Mouse (Mus musculus) v-Abl transformed pro-B cells (cell line): ENCODE measurements at regions not wholly inside any gene's neighbourhood (a gene's known extent, or its start where the extent isn't known, plus 50 kb on each side); places are given as distances from the start of the nearest gene placed in this dataset.
"Not testable (repeated sequence)": the region's sequence is repeated elsewhere in the genome, so short reads cannot be mapped to it uniquely, and the experiment has no call there.

Experiments used
- in situ Hi-C, 2 experiments: fragments of 400-800 bp; cut with MboI; formaldehyde crosslinking; loops; one replicate each; pipeline ENCODE4 v1.15.1; 2025; ENCODE audit not compliant: unreplicated experiment in 2 of 2

DNA sequence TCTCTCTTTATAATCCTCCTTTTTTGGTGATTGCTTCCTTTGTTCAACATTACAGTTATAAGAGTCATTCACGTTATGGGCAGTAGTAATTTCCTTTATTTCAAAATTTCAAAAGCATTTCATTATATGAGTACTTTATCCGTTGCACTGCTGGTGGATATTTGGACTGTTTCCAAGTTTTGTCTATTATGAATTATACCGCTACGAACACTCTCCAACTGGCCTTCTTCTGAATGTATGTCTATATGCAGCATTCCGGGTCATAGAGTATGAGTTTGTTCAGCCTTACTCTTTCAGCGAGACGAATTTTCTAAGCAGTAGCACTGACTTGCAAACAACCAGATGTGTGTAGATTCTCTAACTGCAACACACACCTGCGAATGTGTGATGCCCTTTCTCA is 57.8 kb downstream of the Dusp6 start:
- in situ Hi-C loops: no loop called here

GRCm38 (mm10) chr10:99323358-99323757 is 60.3 kb downstream of the Dusp6 start:
- in situ Hi-C loops: no loop called here

- in situ Hi-C loops: no loop called here
These were observed 64.5 kb downstream of the Dusp6 start for GRCm38 (mm10) chr10:99327501-99327900.

- in situ Hi-C loops: no loop called here
These were observed 65.5 kb downstream of the Dusp6 start for GRCm38 (mm10) chr10:99328568-99328967.

DNA sequence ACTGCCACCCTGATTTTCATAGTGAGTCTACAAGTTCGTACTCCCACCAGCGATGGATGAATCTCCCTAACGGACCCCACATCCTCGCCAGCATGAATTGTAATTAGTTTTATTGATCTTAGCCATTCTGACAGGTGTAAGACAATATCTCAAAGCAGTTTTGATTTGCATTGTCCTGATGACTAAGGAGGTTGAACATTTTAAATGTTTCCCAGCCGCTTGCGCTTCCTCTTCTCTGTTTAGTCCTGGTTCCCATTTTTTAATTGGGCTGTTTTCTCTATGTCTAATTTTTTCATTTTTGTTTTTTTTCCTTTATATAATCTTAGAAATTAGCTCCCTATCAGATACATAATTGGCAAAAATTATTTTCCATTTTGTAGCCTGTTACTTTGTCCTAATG is 66.4 kb downstream of the Dusp6 start:
- in situ Hi-C loops: no loop called here

GRCm38 (mm10) chr10:99330519-99330918 is 67.5 kb downstream of the Dusp6 start:
- in situ Hi-C loops: no loop called here

GRCm38 (mm10) chr10:99331876-99332275 is 68.8 kb downstream of the Dusp6 start:
- in situ Hi-C loops: no loop called here

GRCm38 (mm10) chr10:99333831-99334230 is 70.8 kb downstream of the Dusp6 start:
- in situ Hi-C loops: no loop called here

- in situ Hi-C loops: no loop called here
These were observed 73.1 kb downstream of the Dusp6 start for GRCm38 (mm10) chr10:99336091-99336490.

GRCm38 (mm10) chr10:99338790-99339189 is 75.8 kb downstream of the Dusp6 start:
- in situ Hi-C loops: not testable (repeated sequence)

DNA sequence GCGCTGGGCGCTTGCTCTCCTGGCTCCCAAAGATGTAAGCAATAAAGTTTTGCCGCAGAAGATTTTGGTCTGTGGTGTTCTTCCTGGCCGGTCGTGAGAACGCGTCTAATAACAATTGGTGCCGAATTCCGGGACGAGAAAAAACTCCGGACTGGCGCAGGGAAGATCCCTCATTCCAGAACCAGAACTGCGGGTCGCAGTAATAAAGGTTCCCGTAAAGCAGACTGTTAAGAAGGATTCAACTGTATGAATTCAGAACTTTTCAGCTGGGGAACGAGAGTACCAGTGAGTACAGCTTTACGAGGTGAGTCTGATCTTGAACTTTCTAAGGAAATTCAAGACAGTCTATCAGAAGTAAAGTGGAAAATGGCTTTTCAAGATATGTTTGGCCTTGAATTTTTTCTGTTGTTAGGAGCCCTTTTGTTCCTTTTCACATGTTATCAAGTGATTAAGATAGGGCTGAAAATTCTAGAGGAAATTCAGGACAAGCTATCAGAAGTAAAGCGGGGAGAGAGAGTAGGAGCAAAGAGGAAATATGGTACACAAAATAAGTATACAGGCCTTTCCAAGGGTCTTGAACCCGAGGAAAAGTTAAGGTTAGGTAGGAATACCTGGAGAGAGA is 76.4 kb downstream of the Dusp6 start:
- in situ Hi-C loops: not testable (repeated sequence)

DNA sequence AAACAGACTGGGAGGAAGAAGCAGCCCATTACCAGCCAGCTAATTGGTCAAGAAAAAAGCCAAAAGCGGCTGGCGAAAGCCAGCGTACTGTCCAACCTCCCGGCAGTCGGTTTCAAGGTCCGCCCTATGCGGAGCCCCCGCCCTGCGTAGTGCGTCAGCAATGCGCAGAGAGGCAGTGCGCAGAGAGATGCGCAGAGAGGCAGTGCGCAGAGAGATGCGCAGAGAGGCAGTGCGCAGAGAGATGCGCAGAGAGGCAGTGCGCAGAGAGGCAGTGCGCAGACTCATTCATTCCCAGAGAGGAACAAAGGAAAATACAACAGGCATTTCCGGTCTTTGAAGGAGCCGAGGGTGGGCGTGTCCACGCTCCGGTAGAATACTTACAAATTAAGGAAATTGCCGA is 77.0 kb downstream of the Dusp6 start:
- in situ Hi-C loops: not testable (repeated sequence)

- in situ Hi-C loops: no loop called here
These were observed 86.2 kb downstream of the Dusp6 start for GRCm38 (mm10) chr10:99349125-99349716.

- in situ Hi-C loops: no loop called here
These were observed 90.7 kb downstream of the Dusp6 start for GRCm38 (mm10) chr10:99353541-99354292.

DNA sequence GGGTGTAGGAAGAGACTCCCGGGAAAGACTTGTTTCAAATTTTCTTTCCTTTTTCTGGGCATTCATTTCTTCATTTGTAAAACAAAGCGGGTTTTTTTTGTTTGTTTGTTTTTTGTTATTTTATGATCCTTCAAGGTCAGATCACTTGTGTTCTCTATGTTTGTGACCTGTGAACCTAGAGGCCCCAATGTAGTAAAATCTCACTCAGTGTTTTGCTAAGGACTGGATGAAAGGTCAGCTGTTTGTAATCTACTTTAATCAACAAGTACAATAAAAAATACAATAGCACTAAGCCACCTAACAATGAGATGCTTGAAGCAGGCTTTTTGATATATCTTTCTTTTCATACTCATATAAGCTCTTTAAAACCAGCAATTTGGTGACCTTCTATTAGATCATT is 91.3 kb downstream of the Dusp6 start:
- in situ Hi-C loops: no loop called here

GRCm38 (mm10) chr10:99355303-99355702 is 92.3 kb downstream of the Dusp6 start:
- in situ Hi-C loops: no loop called here

DNA sequence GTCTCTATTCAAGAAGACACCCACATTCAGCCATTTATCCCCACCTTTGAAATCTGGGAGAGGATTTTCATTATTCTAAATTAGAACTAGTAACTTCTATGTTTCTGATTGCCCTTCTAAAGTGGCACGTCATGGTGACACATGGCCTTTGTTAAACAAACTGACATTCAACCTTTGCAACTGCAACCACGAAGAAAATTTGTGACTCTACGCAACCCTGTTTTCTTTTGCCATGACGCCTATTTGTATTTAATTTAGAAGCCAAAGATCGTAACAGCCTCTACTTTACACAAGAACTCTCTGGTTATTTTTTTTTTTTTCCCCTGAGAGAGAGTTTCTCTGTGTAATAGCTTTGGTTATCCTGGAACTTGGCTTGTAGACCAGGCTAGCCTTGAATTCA is 93.2 kb downstream of the Dusp6 start:
- in situ Hi-C loops: no loop called here

DNA sequence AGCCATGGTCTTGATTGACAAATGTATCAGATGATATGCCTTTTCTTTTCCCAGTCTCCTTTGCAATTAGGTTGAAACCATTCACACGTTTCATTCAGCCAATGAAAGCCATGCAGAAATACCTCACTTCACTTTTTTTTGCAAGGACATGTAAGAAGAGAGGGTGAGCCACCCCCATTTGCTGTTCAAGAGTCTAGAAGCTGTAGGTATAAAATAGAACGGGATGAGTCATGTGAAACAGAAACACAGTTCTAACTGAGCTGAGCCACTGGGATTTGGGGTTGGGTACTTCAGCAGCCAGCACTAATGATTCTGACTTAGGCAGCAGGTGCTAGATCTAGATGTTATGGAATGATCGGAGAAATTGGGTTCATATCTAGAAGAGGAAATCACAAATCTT is 93.9 kb downstream of the Dusp6 start:
- in situ Hi-C loops: no loop called here

- in situ Hi-C loops: no loop called here
These were observed 94.3 kb downstream of the Dusp6 start for GRCm38 (mm10) chr10:99357347-99357746.

DNA sequence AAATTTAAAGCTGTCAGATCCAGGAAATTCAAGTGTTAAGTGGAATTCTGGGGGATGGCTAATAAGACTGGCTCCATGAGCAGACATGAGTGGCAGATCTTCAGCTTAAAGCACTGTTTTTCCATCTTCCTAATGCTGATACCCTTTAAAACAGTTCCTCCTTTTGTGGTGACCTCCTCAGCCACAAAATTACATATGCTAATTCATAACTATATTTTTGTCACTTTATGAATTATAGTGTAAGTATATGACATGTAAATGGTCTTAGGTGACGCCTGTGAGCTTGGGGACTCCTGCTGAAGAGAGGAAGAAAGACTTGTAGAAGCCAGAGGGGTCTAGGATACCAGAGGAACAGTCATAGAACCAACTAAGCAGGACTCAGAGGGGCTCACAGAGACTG is 95.2 kb downstream of the Dusp6 start:
- in situ Hi-C loops: no loop called here

GRCm38 (mm10) chr10:99359439-99359866 is 96.4 kb downstream of the Dusp6 start:
- in situ Hi-C loops: no loop called here

DNA sequence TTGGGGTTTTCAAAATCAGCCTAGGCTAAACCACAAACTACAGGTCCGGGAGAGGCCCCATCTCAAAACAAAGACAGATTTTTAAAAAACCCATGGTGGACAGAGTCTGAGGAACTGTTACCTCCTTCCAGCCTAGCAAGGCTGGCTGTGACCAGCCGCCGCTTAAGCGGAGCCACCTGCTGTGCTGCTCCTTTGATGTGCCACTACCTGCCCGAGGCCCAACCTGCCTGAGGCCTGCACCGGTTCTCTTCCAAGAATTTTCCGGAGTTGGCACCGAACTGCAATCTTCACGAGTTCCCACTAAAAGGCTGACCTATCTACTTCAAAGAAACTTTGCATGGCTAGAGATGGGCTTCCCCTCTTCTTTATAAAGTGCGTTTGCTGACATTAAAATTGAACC is 97.6 kb downstream of the Dusp6 start:
- in situ Hi-C loops: loop anchor here in 1 of 2 experiments (10.0 kb wide), 1 partner anchor 94 kb away; no protein-coding TSS in a partner anchor
